Mouse (Mus musculus) gastrocnemius, postnatal 25 days (tissue): ENCODE measurements around the gene Gli1. TPM values are rescaled to one million over a fixed set of nuclear protein-coding genes. Genes with fewer than 3 reads are reported as not detected.
"Not testable (repeated sequence)": the region's sequence is repeated elsewhere in the genome, so short reads cannot be mapped to it uniquely, and the experiment has no call there.

ENCODE experiments used
- DNase-seq: peaks from one replicate; pipeline ENCODE4 v3.0.0; 2022
- total RNA-seq, 2 experiments: library from RNA; stranded (reverse); gene quantifications; 1 replicate in 1 of 2; 2 replicates in 1 of 2; pipeline ENCODE4 v1.2.3; 2021

The Gli1 gene
- total RNA-seq, 2 experiments from 2014 or later: 0.74 to 1.5 TPM

DNA sequence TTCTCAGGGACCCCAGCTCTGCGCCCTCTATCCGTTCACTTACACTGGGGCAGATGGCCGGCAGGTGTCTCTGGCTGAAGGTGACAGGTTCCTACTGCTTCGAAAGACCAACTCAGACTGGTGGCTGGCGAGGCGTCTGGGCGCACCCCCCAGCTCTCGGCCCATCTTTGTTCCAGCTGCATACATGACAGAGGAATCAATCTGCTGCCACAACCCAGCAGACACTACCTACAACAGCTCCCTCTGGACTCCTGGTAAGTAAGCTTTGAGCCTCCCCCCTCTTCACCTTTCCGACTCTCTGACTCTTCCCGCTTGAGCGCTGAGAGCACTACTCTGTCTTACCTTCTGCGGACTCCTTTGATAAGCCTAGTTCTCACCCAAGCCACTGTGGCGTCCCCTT, 19.6 kb downstream of the Gli1 start:
- DNase-seq: no peak

DNA sequence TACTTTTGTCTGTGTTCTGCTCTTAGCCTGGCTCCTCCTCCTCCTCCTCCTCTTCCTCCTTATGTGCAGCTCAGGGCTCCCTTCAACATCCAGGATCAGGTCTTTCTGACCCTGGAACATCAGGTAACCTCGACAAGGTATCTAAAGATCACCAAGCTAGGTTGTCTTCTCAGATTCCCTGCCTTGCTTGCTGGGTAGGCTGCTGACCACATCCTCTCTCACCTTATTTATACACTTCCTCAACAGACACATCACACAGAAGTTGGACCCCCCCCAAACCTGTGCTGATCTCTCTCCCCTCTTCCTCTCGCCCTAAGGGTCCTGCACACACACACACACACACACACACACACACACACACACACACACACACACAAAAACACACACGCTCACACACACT, 20.2 kb downstream of the Gli1 start, which contains the start of gene Arhgap9:
Gene Arhgap9 (plus strand): TSS at position 344 of the 400 bp plus-strand sequence.
- DNase-seq: no peak

DNA sequence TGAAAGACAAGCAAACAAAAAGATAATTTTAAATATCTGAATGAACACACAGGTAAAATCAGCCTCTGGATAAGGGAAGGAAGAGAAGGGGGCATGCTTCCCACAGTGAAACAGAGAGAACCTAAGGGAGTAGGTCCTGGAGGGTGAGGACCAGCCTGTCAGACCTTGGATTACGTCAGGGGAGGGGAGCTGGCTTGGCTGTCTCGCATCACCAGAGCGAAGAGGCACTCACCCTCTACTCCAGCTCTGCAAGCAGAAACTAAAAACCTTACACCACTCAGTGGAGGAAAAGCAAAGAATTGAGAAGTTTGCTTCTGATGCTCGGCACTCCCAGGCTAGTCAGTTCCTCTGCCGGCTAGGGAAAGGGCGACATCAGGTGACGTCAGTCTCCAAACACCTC, 21.8 kb downstream of the Gli1 start:
- DNase-seq: no peak

DNA sequence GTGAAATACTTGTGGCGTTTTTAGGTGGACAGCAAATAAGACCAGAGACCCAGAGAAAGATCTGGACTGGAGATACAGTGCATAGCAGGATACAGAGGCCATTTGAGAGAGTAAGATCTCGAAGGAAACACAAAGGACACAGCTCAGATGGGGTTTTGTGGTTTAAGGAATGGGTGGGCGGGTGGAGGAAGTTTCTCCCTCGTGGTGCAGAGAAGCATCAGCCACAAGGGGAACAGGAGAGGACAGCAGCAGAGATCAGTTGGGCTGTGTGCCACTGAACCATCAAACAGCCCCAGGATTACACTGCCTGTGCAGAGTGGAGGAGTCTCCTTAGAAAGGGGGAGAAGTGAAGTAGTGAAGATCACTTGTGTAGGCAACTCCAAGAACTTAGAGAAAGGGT, 23.8 kb downstream of the Gli1 start:
- no peak for DNase-seq

DNA sequence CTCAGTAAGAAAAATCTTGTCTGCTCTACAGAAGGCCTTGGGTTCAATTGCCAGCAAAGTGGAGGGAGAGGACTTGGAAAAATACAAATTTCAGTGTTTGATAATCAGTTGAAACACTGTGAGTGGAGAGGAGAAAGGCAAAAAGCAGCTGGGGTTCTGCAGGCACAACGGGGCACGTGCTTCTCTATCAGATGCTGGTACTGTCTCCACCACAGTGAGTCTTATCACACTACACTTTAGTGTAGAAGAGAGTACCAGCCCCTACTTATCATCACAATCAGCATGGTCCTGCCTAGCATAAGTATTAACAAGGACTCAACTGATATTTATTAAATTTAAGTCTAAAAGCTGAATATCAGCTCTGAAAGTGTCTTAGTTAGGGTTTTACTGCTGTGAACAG, 24.5 kb downstream of the Gli1 start:
- no peak for DNase-seq

DNA sequence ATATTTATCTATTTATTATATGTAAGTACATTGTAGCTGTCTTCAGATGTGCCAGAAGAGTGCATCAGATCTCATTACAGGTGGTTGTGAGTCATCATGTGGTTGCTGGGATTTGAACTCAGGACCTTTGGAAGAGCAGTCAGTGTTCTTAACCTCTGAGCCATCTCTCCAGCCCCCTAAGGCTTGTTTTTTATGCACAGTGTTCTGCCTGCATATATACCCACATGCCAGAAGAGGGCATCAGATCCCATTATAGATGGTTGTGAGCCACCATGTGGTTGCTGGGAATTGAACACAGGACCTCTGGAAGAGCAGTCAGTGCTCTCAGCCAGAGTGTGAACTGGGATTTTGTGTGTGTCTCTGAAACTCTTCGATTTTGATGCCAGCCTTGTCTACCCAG, 26.8 kb downstream of the Gli1 start:
- DNase-seq: not testable (repeated sequence)

DNA sequence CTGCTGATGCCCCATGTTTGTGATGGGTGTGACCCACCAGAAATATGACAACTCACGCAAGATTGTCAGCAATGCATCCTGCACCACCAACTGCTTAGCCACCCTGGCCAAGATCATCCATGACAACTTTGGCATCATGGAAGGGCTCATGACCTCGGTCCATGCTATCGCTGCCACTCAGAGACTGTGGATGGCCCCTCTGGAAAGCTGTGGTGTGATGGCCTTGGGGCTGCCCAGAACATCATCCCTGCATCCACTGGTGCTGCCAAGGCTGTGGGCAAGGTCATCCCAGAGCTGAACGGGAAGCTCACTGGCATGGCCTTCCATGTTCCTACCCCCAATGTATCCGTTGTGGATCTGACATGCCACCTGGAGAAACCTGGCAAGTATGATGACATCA, 28.3 kb downstream of the Gli1 start:
- DNase-seq: not testable (repeated sequence)

DNA sequence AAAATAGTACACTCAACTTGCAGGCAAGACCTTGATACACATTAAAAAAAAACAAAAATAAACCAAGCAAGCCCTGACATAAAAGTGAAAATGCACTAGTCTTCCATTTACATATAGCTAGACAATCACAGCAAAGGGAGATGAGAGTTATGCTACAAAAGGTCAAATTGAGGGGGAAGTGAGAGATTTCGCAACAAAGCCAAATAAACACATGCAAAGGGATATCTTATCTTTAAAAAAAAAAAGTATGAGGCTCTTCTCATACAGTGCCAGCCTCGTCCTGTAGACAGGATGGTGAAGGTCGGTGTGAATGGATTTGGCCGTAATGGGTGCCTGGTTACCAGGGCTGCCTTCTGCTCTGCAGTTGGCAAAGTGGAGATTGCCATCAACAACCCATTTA, 28.9 kb downstream of the Gli1 start:
- no peak for DNase-seq

DNA sequence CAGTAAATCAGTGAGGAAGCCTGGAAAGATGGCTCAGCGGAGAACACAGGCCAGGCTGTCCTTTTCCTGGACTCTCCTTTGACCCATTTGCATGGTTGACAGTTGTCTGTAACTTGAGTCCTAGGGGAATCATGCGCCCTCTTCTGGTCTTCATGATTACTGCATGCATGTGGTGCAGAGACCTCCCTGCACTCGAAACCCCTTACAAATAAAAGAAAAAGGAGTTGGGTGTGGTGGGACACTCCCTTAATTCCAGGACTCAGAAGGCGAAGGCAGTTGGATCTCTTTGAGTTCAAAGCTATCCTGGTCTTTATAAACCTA, 29.5 kb downstream of the Gli1 start:
- DNase-seq: peak; percentile 75

DNA sequence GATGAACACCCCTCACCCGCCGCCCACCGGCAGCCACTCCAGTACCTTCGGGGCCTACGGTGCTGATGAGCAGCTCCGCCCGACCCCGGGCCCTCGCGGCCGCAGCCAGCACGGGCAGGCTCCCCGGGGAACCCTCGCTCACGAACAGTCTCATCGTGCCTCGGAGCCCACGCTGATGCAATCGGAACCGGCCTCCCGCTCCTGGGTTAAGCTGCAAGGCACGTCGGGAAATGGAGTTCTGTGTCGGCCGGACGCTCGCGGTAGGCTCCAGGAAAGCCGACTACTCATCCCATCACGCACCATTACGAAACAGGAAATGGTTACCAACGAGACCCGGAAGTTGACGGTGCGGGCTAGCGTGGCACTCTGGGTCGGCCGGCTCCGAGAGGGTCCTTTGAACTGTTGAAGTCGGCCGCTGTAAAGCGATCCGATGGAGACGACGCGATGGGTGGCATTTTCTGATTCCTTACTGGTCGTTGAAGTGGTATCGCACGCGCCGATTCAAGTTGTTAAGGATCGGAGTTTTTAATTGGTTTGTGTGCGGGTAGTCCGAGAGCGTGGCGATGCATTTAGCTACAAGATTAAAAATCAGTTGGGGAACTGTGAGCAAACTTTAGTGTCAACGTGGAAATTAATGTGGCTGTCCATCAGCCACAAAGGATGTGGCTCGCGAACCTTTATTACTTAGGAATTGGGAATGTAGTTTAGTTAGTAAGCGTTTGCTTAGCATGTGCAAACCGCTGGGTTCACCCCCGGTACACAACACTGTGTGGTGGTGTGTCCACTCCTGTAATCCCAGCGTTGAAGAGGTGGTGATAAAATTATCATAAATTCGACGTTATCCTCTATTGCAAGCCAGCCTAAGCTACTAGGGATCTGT, 30.1 kb downstream of the Gli1 start, which contains the start of gene Mars:
Gene Mars (minus strand): TSS at position 311 of the 880 bp plus-strand sequence.
- DNase-seq: peak; percentile 92

DNA sequence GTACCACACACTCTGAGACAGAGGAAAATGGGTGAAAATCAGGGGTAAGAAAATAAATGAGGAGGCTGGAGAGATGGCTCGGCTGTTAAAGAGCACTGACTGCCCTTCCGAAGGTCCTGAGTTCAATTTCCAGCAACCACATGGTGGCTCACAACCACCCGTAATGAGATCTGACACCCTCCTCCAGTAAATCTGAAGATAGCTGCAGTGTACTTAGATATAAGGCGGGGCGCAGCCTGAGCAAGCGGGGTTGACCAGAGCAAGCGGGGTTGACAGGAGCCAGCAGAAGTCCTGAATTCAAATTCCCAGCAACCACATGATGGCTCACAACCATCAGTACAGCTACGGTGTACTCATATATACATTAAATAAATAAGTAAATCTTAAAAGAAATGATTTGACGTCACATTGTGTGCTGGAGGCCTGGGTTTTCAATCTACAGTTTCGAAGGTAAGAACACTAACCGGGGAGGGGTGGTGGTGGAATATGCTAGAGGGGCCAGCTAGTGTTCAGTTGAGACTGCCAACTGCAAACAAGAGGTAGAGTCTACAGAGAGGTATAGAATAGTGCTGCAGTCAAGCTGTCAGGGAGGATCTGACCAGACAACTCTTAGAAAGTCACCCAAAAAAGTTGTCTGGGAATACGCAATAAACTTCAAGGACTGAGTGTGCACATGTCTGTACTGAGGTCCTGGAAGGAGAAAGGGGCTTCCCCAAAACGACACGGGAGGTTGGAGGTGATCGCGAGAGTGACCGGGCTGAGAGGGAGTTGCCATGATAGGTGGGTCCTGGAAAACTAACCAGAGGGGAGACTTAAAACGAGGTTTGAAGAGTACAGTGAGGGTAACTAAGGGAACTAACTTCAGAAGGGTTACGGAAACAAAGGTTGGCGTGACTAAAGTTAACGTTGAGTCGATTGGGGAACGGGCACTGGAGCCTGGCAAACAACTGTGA, 31.0 kb downstream of the Gli1 start:
- no peak for DNase-seq

DNA sequence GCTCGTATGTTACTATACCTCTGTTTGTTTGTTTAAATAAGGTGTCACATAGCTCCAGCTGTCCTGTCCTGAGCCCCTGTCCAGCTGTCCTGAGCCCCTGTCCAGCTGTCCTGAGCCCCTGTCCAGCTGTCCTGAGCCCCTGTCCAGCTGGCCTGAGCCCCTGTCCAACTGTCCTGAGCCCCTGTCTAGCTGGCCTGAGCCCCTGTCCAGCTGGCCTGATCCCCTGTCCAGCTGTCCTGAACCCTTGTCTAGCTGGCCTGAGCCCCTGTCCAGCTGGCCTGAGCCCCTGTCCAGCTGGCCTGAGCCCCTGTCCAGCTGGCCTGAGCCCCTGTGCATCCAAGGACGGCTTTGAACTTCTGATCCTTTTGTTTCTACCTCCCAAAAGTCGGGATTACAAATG, 32.6 kb downstream of the Gli1 start:
- not testable (repeated sequence) for DNase-seq

DNA sequence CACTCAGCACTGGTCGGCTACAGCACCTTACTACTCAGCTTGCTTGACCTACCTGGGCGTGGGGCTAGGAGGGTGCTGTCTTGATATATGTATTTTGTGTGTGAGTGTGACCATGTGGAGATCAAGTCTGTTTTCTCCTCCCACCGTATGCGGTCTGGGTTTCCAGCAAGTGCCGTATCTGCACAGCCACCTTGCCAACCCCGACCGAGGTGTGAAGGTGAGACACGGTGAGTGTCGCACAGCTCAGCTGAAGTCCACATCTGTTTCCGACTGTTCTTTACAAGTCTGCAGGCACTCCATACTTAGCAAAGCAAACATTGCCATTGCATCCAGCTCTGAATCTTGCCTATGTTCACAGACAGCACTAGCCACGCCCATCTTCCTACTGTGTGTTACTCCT, 38.6 kb downstream of the Gli1 start:
- no peak for DNase-seq

DNA sequence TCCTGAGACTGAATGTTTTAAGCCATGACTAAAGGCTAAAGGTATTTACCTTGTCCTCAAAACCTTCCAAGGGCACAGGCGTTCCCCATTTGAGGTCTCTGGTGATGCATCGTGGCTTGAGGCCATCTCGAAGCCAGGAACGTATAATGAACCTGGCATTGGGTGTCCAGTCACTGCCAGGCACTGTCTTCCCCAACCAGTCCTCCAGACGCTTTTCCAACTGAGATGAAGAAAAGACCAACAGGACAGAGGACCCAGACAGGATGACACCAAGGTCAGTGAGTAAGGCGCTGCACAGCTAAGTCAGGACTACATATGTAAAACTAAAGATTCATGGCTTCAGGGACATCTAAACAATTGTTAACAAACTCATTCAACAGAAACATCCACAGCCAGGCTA, 41.4 kb downstream of the Gli1 start:
- DNase-seq: no peak

DNA sequence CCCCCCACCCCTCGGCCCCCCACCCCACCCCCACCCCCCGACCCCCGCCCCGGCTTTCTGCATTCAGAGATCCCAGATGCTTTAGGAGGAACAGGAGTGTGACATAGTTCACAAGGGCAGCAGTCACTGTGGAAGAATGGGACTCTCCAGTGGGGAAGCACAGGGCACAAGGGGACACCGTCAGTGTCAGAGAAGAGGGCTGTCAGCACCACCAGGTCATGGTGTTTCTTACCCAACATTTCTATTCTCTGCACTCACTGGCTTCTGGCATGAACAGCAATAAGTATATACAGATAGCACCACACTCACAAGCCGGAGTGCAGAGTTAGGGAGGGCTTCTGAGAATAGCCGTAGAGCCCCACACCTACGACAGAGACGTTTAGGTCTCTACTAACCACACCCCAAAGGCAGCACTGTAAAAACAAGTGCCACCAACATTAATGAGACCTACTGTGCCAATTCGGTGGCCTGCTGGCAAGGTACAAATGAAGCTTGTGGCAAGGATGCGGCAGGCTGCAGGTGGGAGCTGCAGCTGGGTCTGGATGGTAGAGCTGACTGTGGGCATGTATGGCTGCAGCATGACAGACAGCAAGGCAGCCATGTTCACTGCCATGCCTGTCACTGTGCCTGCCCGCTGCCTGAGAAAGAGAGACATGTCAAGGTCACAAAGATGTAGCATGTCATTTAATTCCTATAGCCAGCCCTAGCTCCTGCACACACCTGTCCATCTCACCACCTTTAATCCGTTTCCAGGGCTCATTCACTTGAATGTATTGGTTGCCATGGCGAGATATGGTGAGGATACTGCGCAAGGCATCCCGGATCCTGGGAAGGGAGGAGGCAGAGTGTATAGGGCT, 44.5 kb downstream of the Gli1 start:
- no peak for DNase-seq

DNA sequence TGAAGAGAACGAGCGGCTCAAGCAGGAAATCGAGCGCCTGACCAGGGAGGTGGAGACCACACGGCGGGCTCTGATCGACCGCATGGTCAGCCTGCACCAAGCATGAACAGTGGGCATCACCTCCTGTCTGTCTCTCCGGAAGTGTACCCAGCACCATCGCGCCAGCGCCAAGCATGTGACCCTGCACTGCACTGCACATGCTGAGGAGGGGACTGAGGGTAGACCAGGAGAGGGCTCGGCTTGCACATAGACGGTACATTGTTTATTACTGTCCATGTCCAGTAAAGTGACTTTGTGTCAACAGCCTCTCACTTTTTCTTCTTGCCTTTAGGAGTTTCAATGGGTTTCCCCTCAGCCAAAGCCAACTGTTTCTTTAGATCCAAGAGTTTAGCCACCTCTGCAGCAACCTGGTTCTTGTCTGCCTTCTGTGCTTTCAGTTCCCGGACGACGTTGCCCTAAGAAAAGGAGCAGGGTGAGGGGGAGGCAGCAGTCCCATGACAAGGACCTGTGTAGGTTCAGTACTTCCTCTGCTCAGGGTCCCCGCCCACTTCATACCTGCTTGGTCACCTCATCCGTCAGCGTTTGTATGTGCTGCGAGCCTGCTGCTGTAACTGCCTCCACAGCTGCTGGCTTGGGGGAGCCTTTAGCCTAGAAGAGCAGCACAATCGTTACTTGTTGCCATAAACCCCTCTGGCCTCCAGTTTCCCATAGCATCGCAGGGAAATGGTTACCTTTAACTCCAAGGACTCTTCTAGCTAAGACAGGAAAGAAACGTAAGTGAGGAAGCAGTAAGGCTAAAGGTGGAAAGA, 45.6 kb downstream of the Gli1 start:
- DNase-seq: no peak

DNA sequence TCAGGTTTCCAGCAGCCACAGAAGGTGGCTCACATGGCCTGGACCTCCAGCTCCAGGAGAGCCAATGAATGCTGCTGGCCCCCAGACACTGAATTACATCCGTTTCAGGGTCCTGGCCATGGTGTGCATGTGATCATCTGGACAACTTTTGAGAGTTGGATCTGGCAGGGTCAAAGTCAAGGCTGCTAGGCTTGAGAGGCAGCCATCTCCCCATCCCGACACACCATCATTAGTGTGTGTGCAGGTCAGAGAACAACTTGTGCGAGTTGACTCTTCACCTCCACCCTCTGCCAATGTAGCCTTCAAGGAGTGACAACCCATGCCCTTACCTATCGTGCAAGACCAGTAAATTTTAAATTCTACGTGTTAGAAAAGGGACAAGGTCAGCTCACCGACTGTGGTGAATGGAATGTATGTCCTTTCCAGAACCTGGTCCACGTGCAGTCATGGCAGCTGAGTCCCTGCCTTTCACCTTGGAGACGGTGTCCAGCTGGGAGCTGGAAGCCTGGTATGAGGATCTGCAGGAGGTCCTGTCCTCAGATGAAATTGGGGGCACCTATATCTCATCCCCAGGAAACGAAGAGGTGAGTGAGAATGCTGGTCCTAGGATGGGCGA, 46.8 kb downstream of the Gli1 start:
- no peak for DNase-seq

DNA sequence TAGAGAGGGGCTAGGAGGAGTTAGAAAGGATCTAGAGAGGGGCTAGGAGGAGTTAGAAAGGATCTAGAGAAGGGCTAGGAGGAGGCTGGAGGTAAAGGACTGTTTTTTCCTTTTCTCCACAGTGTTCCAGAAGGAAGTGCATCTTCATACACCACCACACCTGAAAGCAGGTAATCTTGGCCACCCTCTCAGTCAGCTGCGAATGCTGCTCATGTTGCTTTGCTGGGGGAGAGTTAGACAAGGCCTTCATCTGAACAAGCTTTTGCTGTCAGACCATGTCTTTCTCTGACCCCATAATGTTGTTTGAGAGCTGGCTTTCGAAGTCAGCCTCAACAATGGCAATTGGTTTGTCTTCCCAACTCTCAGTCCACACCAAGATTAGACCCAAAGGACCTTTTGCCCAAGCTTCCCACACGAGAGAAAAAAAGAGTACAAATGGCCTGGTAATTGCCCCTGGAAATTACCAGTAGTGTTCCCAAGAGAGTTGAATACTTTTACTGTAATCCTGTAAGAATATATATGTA, 48.1 kb downstream of the Gli1 start:
- no peak for DNase-seq

DNA sequence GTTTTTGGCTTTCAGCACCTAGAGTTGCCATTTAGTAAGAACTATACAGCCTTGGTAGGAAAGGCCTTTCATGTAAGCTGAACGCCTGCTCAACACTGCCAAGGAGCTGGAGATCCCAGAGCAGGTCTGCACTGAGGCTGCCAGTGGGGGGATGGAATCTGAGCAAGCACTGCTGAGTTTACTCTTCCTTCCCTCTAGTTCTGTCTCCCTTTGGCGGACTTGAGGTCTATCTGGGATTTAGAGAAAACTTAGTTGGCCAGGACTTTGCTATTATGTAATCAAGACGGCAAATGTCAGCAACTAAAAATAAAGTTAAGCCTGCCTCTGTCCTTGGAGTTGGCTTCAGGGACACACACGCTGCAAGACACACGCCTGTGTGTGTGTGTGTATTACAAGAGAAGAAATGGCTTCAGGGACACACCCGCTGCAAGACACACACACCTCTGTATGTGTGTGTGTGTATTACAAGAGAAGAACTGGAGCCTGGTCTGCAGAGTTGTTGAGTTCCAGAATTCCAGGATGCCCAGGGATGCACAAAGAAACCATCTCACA, 48.7 kb downstream of the Gli1 start:
- peak; percentile 77 for DNase-seq
